Mouse (Mus musculus) cerebellum, adult 11-12 months (tissue): ENCODE data around the gene Olfr1344.
"Not testable (repeated sequence)": the region's sequence is repeated elsewhere in the genome, so short reads cannot be mapped to it uniquely, and the experiment has no call there.

Source experiments
- DNase-seq: peaks from one replicate; pipeline ENCODE4 v3.0.0; 2022

Gene Olfr1344

DNA sequence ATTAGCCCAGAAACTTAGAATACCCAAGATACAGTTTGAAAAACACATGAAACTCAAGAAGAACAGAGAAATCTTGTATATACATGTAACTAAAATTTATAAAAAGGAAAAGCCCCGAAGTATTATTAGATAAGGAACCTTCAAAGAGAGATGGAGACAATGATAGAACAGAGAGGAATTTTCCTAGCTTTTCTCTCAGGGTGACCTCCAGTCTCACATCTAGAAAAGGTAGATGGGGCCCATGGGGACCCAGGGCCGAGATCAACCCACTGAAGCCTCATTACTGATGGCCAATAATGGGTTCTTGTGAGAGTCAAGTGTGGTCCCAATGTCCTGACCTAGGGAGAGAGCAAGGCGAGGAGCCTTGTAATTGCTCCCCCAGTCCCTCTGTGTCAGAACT, at the start of gene Olfr1344:
Gene Olfr1344, plus strand, starts transcription at position 301 of the 400 bp plus-strand sequence.
- no peak for DNase-seq

DNA sequence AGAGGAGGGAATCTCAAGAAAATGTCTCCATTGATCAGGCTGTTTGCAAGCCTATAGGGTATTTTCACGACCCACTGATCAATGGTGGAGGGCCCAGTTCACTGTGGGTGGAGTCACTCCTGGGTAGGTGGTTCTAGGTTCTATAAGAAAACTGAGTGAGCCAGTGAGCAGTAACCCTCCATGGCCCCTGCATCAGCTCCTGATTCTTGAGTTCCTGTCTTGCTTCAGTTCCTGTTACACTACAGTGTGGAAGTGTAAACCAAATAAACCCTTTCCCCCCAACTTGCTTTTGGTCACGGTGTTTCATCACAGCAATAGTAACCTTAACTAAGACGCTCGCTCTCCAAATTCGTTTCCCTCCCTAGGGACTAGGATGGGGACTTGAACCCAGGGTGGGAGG, 49.5 kb upstream of the Olfr1344 start:
- no peak for DNase-seq

DNA sequence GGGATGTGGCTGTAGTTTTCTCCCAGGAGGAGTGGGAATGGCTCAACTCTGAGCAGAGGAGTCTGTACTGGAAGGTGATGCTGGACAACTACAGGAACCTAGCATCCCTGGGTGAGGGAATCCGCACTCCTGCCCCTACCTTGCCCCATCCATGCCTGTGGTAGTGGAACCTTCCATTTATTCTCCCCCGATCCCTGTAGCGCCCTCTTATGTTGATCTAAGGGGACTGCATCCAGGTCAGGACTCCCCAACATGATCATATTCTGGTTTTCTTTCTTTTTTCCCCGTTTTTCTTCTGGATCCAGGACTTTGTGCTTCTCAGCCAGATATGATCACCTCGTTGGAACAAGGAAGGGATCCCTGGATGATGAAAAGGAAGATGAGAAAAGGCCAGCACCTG, 49.0 kb upstream of the Olfr1344 start:
- no peak for DNase-seq

DNA sequence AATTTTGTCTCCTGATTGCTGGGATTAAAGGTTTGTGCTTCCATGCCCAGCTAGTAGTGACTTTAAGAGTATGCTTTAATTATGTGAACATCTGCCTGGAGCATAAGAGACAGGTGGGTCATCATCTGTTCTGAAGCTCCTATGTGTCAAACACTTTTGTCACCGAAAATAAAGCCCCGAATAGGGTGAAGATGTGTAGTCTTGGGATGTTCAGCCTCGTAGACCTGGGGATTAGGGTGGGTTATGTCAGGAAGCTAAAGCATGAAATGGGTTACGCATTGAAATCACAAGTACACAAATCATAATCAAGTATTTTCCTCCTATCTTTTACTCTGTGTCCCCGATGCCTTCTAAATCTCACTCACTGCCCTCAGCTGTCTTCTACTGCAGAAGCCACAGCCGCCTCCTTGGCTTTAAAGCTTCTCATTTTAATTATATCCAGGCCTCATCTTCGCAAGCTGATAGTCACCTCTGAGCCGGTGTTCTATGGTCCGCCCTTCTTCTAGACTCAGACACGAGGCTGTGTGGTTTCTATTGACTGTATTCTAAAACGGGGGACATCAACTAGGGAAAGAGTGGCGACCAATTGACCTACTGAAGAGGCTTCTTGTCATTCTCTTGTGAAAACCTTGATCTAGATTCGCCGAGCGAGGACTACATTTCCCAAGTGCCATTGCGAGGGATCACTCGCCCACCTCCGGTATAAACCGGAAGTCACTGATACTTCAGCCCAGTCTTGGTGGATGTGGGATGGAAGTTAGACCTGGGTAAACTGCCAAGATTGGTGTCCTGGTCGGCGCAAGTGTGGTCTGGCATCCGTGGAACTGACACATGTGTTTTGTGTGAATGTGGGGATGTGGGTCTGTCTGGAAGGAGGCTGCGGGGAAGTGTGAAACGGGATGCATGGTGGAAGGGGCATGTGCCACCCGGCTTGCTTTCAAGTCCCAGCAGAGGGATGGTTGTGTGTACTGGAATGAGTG, 40.2 kb upstream of the Olfr1344 start, which contains the start of gene Smim17:
Gene Smim17, plus strand, starts transcription at position 720 of the 980 bp plus-strand sequence.
- peak; percentile 76 for DNase-seq

DNA sequence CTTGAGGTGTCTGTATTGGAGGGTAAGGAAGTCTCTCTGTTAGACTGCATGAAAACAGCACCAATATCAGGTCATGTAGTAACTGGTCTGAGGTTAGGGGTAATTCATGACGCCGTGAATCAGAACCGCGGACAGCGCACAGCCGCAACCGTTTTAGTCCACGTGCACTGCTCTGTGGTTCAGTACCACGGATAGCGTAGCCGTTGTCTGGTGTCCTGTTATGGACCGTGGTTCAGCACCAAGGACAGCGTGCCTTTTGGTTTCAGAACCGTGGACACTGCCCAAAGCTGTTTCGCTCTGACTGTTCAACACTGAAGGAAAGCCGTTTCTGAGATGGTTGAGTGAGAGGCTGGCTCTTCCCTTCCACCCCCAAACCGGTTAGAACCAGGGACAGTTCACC, 28.4 kb upstream of the Olfr1344 start, which contains the start of gene Gm20715:
Gene Gm20715, plus strand, starts transcription at position 235 of the 400 bp plus-strand sequence.
- DNase-seq: no peak

DNA sequence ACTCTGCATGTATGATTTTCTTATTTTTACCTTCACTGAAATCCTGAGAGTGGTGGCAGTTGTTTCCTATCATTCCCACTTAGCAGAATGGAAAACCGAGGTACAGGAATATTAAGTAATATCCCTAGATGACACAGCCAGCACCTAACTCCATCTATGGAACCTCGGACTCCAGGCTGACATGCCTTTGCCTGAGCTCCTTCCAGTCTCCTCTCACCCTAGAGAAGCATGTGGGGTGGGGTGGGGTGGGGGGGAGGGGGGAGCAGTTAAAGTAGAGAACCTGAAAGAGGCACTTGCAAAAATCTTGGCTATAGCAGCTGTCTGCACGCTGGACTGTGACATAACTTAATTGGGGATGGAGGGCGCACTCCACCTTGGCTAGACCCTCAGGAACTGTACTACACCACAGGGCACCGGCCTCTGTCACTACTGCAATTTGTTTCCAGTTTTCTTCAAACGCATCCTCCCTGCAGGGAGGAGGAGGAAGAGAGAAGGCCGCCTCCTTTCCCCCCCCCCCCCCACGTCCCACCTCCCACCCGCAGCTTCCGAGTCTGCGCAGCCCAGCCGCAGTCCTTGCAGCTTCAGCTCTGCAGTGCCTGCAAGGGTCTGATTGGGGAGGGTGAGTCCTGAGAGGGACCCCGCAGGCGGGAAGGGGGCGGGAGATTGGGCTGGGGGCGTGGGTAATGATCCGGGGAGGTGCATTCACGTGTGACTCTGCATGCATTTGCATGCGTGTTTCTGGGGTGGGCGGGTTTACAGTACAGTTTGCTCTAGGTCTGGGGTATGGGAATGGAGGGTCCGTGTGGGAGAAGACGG, 23.7 kb upstream of the Olfr1344 start:
- peak; percentile 29 for DNase-seq

DNA sequence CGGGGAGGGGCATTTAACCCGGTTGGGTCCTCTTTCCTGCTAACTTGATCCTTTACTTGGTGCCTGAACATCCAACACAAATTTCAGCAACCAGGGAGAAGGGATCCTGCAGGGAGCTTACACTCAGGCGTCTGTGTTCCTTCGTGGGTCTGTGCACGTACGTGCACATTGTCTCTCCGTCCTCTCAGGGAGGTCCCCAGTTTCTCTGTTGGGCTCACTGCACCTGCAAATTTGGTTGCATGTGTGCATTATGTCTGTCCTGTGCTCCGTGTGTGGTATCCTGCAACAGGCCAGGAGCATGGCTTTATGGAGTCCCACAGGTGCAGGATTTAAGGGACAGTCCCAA, 23.1 kb upstream of the Olfr1344 start:
- DNase-seq: no peak

DNA sequence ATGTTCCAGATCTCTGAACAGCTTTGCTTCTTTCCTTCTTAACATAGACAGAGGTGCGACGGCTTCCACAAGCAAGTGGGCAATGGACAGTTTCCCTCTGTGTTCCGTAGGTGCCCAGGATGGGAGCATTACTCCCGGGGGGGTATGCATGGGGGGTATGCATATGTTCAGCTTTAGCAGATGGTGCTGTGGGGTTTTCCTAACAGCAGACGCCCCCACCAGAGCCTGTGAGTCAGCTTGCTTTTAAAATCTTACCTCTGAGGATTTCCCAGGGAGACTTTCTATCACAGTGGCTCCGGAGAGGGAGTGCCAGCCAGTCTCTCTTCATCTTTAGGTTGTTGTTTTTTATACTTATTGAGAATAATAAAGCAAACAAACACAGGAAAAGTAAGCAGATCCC, 18.6 kb upstream of the Olfr1344 start:
- no peak for DNase-seq

DNA sequence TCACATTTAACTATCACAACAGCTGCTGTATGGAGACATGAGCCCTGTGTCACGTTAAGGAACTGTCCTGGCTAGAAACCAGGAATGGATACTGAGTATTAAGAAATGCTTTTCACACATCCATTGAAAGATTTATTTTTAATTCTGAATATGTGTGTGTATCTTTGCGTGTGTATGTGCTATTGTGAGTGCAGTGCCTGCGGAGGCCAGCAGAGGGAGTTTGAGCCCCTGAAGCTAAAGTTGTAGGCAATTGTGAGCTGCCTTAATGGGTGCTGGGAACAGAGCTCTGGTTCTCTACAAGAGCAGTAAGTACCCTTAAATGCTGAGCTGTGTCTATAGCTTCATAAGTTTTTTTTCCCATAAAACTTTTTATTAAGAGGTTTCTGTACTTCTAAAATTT, 9.1 kb upstream of the Olfr1344 start:
- DNase-seq: no peak

DNA sequence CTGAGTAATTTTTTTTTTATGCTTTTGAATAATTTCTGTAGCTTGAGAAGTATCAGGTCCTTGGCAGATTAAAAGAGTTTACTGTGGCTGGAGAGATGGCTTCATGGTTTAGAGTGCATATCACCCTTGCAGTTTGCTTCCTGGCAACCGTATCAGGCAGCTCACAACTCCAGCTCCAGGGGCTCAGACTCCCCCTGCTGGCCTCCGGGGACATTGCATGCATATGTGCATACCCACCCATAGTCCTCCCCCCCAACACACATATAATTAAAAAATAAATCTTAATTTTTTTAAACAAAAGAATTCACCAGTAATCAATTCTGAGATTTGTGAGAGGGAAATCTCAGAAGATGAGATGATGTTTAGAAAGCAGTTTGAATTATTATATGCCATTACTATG, 8.1 kb upstream of the Olfr1344 start:
- no peak for DNase-seq

DNA sequence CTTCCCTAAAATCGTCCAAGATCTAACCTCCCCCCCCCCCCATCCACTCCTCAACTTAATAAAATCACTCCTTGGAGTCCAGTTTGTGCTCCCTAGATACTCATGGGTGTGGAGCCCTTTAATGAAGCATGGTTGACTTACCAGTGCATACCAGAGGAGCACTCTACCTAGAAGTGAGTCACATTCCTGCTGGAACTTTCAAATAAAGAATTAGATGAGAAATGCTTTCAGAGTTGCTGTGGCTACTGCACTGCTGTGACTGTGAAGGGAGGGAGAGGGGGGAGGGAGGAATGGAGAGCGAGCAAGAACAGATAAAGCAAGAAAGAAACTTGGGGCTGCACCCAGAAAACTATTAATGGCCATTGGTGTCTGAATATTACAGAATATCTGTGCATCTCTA, 2.7 kb downstream of the Olfr1344 start:
- no peak for DNase-seq

DNA sequence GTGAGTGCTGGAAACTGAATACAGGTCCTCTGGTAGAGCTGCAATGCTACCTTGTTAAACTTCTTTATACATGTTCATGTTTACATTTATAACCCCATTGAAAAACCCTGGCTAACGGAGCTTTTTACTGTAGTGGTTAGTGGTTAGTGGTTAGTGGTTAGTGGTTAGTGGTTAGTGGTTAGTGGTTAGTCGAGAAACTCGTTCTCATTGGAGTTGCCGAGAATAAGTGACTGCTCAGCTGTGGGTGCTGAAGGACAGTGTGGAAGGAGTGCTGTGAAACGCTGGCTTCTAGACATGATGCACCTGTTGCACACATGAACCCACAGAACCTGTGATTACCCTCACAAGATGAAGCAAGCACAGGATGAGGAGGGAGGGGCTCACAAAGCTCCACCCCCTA, 9.3 kb downstream of the Olfr1344 start:
- no peak for DNase-seq

DNA sequence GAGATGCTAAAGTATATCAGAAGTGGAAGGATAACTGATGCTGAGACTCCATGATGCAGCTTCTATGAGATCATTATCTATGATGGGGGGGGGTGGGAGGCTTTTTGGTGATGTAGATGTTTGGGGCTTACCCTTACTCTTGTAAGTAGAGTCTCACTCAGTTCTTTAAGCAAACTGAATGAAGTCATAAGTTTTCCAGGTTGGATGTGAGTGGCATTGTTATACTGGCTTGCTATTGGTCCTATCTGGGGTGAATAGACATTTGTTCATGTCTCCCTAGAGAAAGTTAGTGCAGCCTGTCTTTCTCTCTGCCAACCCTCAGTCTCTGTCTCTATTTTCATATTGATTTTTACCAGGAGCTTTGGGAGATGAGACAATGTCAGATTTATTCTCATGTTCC, 17.4 kb downstream of the Olfr1344 start, which contains the start of gene Olfr1336:
Gene Olfr1336, plus strand, starts transcription at position 301 of the 400 bp plus-strand sequence.
- DNase-seq: no peak

DNA sequence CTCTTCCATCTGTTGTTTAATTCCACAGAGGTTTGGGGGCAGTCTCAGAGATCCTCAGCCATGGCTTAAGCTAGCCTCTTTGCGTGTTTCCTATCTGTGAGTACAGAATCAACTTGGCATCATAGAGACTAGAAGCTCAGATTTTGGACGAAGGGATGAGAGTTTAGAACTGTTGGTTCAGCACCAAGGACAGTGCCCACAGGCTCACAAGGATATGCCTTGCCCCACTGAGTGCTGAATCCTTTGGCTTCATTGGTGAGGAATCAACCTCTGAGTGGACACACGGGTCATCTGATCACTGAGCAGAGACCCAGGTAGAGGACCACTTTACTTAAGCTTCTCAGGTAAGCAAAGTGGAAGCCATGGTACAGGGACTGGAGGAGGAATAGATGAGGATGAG, 17.9 kb downstream of the Olfr1344 start:
- no peak for DNase-seq

DNA sequence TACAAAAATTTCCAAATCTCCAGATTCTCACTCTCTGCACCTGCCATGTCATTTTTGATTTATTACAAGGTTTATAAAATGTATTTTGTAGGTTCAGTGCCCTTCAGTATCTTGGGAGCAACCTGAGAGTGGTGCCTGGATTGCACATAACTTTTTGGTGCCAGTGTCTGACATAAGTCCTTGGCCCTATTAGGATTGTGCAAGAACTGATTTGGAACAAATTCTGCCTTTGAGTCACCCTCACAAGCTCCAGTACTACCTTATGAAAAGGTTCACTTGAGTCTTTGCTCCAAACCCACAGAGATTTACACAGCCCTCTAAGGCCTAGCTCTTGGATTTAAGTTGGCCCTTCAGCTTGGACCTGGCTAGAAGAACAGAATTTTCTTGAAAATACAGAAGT, 28.5 kb downstream of the Olfr1344 start, which contains the start of gene Olfr1346:
Gene Olfr1346, plus strand, starts transcription at position 151 of the 400 bp plus-strand sequence.
- DNase-seq: no peak

DNA sequence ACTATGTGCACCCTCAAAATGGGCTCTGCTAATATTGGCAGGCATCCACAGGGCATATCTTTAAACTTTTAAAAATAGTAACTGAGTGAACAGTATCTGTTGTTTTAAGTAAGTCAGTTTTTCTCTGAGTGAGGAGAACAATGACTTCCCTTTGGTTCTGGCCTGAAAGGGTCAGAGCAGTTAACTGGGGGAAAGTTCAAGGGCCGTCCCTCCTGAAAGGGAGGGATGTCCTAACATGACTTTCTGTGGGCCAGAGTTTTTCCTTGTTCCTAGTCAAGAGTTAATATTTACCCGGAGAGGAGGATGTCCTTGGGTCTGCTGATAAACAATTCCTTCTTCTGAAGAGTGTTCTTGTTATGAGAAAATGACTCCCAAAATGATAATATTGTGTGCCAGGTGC, 39.1 kb downstream of the Olfr1344 start:
- not testable (repeated sequence) for DNase-seq

DNA sequence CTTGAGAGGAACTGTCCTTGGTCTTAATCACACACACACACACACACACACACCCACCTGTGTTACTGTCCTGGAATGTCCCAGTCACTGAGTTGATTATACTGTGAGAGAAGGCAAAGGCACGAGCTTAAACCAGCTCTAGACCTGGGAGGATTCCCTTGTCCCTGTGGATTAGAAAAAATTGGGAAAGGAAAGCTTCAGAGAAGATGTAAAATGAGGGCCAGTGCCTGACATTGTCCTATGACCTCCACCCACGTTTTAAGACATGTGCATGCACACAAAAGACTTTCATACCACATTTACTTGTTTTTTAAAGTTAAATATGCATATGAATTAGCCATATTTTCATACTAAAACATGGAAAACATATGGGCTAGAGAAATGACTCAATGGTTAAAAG, 48.4 kb downstream of the Olfr1344 start, which contains the start of gene Olfr5:
Gene Olfr5, minus strand, starts transcription at position 101 of the 400 bp plus-strand sequence.
- no peak for DNase-seq
